Mouse (Mus musculus): ENCODE measurements around the gene Sh2d2a.
"Not testable (repeated sequence)": the region's sequence is repeated elsewhere in the genome, so short reads cannot be mapped to it uniquely, and the experiment has no call there.

Sh2d2a gene

DNA sequence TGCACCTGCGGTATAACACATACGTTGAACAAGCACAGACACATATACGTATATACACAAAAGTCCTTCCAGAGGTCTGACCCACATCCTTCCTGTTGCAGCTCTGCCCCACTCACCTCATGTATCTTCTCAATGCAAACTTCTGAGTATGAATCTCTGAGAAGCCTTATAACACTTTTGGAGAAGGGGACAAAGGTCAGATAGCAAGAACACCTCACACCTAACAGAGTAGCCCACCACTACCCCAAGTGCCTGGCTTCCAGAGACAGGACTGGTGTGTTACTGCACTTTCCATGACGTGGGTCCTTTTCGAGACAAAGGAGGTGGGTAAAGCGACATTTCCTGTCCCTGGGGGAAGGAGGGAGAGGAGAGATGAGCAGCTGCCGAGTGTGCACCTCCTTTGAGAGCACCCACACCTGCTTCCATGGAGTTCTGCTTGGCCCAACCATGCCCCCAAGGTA is at the start of gene Sh2d2a:
Gene Sh2d2a, plus strand, starts transcription at position 106 of the 461 bp plus-strand sequence.
- DNase-seq (ENCODE audit: low spot score in 2 of 2), result no peak

DNA sequence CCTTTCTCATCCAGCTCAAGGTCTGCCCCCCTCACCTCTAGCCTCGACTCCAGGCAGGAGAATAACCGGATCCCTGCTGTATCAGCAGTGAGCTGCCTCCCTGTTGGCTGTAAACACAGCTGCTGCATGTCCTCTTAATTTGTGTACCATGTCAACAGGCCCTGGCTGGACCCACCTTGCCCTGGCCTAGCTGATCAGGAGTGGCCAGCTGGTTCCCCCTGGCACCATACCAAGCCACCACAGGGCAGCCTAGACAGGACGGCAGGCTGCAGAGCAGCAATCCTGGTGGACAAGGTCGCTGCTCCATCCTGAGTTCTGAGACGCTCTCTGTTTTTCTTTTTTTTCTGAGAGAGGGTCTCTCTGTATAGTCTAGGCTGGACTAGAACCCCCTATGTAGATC is 44.9 kb upstream of the Sh2d2a start:
- DNase-seq (ENCODE audit: low spot score in 2 of 2), result no peak

DNA sequence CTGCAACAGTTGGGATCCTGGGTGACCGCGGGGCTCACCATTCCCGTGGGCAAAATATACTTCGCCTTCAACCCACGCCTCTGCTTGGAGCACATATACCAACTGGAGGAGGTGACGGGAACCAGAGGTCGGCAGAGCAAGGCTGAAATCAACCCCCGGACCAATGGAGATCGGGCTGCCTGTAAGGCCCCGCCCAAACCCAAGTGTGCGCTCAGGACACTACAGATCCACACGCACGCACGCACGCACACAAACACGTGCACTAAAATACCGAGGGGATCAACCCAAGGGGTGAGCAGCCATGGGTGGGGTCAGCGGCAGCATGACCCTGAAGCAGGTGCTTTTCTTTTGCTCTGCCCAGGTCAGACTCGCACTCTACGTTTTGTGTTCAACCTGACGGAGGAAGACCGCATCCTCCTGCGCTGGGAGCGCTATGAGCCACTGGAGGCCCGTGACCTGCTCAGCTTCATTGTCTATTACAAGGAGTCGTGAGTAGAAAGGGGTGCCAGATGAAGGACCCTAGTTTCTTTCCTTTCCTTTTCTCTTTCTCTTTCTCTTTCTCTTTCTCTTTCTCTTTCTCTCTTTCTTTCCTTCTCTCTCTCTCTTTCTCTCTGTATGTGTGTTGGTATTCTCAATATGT is 42.4 kb upstream of the Sh2d2a start:
- no peak for DNase-seq (ENCODE audit: low spot score in 2 of 2)

DNA sequence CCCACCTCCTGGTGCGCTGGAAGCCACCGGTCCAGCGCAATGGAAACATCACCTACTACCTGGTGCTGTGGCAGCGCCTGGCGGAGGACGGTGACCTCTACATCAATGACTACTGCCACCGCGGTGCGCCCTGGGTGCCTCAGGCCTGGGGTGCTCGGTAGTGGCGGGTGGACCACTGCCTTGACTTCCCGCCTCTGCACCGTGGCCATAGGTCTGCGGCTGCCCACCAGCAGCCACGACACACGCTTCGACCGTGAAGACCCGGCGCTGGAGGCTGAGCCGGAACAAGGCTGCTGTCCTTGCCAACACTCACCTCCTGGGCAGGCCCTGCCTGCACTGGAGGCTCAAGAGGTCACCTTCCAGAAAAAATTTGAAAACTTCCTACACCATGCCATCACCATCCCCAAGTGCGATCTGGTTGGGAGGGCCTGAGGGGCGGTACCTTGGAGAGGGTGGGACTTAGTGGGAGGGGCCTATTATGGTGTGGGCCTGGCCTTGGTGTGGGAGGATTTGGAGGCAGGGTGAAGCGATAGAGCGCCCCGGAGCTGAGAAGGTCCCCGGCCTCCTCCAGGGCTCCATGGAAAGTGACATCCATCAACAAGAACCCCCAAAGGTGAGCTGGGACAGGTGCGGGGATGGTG is 37.1 kb upstream of the Sh2d2a start:
- no peak for DNase-seq (ENCODE audit: low spot score in 2 of 2)

DNA sequence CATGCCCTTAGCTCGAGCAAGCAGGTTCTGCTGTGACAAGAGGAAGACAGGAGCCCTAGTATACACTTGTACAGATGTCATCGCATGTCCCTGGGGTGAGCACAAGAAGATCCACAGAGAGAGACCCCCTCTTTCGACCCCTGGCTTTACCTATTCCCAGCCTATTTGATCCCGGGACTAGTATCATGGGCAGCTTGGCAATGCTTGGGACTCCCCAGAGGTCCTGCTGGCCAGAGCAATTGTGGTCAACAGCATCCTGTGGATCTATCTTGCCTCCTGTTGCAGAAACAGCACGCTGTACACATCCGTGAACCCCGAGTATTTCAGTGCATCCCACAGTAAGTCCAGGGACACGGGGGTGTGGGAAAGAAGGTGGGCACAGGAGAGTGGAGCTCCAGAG is 35.3 kb upstream of the Sh2d2a start:
- no peak for DNase-seq (ENCODE audit: low spot score in 2 of 2)

DNA sequence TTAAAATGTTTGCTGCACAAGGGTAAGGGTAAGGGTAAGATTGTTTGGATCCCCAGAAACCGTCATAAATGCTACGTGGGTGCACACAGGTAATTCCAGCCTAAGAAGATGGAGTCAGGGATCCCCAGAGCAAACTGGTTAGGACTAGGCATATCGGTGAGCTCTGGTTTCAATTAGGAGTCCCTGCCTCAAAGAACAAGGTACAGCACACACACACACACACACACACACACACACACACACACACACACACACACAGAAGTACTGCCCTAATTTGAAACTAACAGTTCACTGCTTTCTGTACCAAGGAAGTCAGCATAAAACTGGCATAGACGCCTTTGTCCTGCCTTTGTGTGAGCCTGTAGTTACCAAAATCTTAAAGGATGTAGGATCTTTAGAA is 34.1 kb upstream of the Sh2d2a start:
- DNase-seq (ENCODE audit: low spot score in 2 of 2), result no peak

DNA sequence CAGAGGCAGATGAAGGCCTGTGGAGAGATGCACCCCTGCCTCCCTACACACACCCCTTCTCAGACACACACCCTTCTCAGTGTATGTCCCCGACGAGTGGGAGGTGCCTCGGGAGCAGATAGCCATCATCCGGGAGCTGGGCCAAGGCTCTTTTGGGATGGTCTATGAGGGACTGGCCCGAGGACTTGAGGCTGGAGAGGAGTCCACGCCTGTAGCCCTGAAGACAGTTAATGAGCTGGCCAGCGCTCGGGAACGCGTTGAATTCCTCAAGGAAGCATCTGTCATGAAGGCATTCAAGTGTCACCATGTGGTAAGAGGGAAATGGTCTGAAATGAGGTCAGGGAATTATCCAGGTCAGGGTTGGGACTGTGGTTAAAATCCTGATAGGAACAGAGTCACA is 33.7 kb upstream of the Sh2d2a start:
- no peak for DNase-seq (ENCODE audit: low spot score in 2 of 2)

DNA sequence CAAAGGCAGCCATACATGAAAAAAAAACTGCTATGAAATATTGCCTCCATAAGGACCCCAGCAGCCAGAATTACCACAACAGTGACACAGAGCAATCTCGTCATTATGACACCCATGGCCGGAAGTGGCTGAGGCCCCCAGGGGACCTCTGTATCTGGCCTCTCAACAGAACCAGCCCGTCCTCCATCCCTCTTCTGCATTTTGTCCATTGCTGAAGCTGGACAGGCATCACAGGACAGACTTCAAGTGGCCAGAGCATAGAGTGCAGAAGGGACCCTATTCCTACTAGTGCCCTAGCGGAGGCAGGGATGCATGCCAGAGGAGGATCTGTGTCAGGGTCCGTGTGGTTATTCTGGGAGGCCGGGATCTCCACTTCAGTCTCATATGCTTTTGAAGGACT is 30.4 kb upstream of the Sh2d2a start:
- no peak for DNase-seq (ENCODE audit: low spot score in 2 of 2)

DNA sequence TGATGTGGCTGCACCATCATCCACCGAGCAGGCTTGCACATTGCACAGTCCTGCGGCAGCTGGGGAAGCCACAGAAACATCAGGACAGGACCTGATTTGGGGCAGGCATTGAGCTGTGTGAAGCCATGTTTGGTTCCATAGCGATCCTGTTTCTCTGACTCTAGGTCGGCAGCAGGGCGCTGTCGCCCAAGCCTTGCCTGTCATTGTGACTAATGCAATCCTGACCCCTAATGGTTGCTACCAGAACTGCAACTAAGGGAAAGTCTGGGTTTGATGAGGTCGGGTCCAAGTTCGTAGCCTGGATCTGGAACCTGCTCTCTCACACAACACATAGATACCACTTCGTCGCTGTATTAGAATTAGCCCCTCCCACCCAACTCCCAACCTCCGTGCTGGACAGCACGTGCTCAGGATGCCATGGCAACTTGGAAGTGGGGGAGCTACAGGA is 29.9 kb upstream of the Sh2d2a start:
- peak; percentile 19 to 63 for DNase-seq (ENCODE audit: low spot score in 2 of 2)

DNA sequence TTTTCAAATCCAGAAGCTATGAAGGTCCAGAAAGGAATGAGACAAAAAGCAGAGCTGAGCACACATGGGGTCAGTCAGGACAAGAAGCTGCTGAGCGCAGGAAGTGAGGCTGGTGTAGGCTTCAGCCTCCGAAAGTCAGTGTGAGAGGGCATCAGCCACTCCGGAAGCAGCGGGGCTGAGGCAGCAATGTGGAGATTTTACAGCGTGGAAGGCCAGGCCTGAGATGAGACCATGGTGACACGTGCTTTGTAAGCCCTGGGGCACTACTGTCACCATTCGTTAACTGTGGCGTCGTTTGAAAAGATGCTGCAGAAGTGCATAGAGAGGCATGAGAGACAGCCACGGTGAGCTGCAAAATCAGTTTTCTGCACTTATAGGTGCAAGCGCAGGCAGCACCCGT is 28.3 kb upstream of the Sh2d2a start:
- no peak for DNase-seq (ENCODE audit: low spot score in 2 of 2)

DNA sequence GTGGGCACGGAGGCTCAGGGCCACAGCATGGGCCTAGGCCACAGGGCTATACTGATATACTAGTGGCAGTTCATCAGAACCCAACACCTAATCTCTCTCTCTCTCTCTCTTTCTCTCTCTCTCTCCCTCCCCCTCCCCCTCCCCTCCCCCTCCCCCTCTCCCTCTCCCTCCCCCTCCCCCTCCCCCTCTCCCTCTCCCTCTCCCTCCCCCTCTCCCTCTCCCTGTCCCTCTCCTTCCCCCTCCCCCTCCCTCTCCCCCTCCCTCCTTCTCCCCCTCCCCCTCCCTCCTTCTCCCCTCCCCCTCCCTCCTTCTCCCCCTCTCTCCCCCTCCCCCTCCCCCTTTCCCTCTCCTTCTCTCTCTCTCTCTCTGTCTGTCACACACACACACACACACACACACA is 22.3 kb upstream of the Sh2d2a start, which contains the start of gene Pear1:
Gene Pear1, minus strand, starts transcription at position 101 of the 400 bp plus-strand sequence.
- not testable (repeated sequence) for DNase-seq (ENCODE audit: low spot score in 2 of 2)

DNA sequence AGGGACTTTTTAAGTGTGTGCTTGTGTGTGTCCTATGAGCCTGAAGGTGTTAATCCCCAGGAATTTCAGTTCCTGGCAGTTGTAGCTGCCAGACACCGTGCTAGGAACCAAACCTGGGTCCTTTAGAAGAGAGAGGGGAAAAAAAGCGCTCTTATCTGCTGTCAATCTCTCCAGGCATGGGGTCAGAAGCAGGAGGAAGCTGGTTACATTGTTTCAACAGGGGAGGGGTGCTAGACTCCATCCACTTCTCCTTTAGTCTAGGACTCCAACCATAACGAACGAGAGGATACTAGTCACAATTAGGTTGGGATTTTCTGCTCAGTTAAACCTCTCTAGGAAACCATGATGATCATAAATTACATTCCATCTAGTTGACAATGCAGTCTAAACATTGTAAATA is 18.1 kb upstream of the Sh2d2a start:
- DNase-seq (ENCODE audit: low spot score in 2 of 2), result no peak

DNA sequence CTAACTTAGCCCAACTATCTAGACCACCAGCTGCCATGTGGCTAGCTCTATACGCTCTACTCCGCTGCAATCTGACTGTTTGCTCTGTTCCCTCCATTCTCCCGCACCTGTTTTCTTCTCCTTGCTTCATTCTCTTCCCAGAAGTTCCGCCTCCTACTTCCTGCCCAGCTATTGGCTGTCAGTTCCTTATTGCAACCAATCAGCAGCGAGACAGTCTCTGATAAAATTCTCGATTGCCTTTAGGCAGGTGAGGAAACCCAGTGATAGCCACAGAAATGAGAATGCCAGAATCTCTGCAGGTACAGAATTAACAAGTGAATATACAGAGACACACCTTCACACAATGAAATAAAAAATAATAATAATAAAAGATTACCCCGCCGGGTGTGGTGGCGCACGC is 17.5 kb upstream of the Sh2d2a start:
- no peak for DNase-seq (ENCODE audit: low spot score in 2 of 2)

DNA sequence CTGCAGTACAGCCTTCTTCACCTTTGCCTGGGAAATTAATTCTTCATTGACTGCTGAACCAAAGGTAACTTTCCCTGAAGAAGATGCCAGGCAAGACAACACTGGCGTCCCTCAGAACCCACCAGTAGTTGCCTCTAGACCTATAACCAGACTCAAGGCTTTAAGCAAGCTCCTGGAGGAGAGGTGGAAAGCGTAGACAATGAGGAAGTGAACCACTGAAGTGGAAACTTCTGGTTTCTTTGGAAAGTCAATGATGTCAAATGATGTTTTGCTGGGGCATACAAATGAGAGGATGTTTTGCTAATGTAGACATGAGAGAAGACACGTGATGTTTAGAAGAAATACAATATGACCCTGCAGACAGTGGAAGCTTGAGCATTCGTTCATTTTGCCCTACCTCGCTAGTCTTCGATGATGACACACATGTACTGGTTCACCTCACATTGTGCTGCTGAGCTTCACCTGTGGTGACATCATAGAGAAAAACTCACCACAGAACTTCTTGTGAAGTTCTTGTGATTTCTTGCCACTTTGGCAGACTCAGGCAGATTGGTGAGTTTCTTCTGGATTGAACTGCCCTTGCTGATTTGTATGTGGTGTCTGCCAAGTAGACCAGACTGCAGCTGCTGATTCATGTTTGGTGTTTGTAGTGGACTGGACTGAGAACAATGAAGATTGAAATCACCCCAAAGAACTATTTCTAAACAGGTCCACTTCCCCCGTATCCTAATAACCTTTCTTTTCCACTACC is 14.3 kb upstream of the Sh2d2a start:
- DNase-seq (ENCODE audit: low spot score in 2 of 2), result no peak

DNA sequence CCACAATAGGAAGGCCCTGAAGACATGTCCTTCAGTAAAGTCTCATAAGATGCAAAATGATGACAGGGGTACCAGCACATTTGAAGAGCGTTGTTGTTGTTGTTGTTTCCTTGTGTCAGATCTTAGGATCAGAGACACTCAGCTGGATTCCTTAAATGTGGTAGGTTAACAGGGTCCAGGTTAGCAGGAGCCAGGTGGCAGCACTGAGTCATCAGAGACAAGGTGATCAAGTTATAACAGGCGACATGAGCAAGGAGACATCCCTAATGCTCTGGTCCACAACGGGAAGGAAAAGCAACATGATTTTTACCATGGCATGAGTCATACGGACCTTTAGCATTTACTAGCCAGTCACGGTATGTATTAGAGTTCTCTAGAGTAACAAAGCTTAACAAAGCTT is 13.1 kb upstream of the Sh2d2a start:
- no peak for DNase-seq (ENCODE audit: low spot score in 2 of 2)

DNA sequence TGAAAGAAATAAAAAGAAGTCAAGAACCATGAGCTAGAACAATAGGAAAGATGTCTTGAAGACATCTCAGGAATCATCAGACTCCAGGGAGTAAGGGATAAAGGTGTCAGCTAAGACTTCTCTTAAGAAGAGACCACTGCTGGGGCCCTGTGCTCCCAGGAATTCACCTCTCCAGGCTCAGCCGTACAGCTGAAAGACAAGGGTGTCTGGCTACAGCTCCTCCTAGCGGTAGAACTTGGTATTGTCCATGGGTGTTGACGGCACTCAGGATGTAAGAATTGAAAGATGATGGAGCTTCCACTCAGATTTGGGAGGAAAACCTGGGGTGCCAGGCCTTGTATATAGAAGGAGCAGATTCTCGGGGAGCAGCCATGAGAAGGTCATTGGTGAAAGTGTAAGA is 7.9 kb upstream of the Sh2d2a start:
- DNase-seq (ENCODE audit: low spot score in 2 of 2), result peak in 1 of 2 experiments; percentile 72

DNA sequence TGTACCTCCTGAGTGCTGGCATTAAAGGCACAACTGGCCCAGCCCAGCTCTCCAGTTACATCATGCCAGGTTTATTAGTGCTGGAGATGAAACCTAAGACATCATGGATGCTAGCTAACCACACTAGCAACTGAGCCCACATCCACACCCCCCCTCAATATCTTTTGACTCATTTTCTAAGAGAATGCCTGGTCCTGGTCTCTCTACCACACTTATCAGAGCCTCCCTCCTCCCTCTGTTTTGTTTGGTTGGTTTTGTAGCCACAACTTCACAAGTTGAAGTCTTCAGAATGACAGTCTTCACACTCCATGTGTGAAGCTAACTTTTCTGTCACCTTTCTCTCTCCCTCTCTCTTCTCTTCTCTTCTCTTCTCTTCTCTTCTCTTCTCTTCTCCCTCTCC is 5.7 kb upstream of the Sh2d2a start:
- DNase-seq (ENCODE audit: low spot score in 2 of 2), result no peak

DNA sequence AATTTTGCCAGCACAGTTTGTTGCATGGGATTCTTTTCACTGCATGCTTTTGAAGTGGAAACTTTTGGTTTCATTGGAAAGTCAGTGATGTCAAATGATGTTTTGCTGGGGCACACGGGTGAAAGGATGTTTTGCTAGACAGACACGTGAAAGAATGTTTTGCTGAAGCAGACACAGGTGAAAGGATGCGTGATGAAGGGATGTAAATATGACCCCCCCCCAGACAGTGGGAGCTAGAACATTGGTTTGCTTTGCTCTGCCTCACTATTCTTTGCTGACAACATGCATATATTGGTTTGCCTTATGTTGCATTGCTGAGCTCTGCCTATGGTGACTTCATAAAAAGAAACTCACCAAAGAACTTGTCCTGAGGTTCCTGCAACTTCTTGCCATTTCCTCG is 1.6 kb upstream of the Sh2d2a start:
- DNase-seq (ENCODE audit: low spot score in 2 of 2), result no peak

DNA sequence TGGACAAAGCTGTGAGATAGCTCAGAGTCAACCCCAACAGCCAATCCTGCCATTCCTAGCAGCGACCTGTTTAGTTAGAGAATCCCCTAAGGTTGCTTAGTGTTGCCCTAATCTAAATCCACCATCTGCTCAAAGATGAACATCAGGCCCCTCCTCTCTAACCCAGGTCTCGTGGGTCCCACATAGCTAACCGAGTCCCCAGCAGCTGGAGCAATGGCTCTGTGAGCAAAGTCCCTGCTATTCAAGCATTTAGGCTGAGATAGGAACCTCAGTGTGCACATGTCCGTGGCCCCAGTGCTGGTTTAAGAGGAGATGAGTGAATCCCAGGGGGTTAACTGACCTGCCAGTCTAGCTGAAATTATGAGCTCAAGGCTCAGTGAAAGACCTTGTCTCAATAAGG is 369 bp upstream of the Sh2d2a start:
- no peak for DNase-seq (ENCODE audit: low spot score in 2 of 2)

DNA sequence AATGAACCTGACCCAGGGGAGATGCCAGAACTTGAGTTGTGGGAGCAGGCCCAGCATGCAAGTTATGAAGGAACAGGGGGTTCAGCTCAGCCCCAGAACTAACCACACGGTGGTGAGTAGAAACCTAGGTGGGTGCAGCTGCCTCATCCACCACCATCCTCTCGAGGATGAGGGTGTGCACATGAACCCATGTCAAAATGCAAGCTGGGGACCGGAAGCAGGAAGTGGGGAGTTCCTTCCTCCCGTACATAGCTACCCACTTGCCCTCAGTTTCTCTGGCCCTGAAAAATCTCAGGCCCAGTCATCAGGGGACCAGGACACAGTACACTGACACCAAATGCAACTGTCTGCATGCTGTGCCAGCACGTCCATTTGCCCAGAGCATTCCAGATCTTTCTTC is 1.1 kb downstream of the Sh2d2a start:
- DNase-seq (ENCODE audit: low spot score in 2 of 2), result no peak

DNA sequence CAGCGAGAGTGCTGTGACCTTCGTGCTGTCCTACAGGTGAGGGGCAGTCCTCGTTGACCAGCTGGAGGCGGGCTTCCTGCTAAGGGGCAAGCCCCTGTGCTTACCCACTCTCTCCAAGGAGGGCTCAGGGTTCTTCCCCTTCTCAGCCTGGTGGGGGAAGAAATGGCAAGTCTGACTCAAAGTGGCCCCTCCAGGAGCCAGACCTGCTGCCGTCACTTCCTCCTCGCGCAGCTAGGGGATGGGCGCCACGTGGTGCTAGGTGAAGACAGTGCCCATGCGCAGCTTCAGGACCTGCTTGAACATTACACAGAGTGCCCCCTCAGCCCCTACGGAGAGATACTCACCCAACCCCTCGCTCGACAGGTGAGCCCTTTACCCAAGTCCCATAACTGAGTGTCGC is 2.6 kb downstream of the Sh2d2a start:
- no peak for DNase-seq (ENCODE audit: low spot score in 2 of 2)

DNA sequence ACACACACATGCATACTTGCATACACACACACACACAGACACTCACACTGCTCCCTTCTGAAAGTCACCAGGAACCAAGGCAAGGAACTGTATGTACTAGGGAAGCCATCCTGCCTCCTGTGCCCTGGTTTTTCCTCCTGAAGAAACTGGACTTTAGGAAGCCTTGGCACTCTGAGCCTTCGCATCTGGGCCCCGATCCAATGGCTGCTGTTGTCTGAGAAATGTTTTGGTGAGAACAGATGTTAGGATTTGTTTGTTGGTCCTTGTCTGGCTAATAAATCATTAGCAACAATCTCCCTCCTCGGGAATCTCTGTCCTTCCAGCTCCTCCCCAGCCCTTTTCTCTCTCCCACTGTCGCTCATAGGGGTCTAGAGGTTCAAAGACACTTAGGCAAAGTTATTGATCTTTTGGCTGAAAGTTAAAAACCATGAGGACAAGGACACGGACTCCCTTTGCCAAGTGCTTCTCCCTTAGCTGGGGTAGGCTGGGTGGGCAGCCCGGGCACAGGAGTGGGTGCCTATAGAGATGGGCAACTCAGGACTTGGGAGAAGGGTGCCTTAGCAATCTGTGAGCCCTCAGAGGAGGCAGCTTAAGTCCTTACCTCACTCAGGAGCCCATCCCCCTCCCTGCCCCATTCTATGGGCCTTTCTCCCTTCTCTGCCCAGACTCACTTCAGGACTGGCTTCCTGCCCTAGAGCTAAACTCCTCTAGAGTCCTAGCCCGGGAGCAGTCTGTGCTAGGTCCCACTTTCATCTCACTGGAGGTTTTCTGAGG is 8.4 kb downstream of the Sh2d2a start:
- no peak for DNase-seq (ENCODE audit: low spot score in 2 of 2)

Data from frontal cortex, postnatal 14 days (tissue).